Mouse (Mus musculus): ENCODE results near the gene Prss37. TPM values are rescaled to one million over a fixed set of nuclear protein-coding genes. Genes with fewer than 3 reads are reported as not detected.

The Prss37 gene
- not detected for total RNA-seq (2022)

DNA sequence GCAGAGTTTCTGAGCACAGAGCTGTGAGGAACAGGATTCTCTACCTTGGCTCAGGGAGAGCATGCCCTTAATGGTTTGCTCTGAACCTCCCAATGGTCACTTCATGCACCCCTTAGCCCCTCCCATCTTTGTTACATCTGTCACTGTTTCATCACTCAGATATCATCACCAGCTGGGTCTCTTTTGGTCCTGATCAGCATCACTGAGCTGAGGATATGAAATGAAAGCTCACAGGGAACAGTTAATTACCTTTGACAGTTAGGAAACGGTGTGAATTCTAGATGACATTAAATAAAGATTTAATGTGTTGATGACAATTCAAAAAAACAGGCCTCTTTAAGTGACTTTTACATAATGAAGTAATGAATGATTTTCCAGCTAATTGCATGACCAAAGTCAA is at the start of gene Prss37:
Prss37 (minus strand) TSS at position 101 of the 400 bp plus-strand sequence.
- no peak for DNase-seq (ENCODE audit: low spot score in 2 of 2)

DNA sequence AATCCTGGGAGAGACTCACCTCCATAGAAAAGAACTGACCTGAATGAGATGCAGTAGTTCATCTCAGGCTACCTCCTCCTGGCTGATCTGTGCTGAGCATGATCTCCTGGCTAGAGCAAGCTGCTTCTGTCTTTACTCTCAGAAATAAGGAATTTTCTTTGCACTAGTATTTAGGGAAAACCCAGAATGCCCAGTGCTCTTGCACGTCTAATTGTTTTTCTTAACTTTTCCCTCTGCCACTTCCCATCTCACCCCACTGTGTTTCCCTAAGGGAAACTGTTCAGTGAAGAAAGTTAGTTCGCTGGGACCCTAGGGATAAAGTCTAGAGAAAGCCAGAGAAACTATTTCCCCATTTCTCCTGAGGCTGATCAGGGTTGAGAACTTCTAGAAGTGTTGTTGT is 35.6 kb upstream of the Prss37 start, which contains the start of gene Olfr461:
Olfr461 (minus strand) TSS at position 101 of the 400 bp plus-strand sequence.
- DNase-seq (ENCODE audit: low spot score in 2 of 2): no peak

DNA sequence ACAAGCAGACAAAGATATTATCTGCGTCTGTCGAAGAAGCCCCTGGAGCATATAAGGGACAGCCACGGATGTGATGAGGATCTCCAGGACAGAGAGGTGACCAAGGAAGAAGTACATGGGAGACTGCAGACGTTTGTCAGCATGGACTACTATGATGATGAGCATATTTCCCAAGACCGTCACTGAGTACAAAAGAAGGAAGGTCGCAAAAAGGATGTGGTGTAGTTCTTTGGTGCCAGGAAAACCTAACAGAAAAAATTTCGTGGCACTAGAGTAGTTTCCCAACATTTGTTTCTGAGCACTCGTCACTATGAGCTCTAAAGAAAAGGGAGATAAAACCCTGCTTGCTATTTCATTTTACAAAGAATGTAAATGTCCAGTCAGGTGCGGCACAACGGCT is 25.4 kb upstream of the Prss37 start:
- DNase-seq (ENCODE audit: low spot score in 2 of 2): no peak

DNA sequence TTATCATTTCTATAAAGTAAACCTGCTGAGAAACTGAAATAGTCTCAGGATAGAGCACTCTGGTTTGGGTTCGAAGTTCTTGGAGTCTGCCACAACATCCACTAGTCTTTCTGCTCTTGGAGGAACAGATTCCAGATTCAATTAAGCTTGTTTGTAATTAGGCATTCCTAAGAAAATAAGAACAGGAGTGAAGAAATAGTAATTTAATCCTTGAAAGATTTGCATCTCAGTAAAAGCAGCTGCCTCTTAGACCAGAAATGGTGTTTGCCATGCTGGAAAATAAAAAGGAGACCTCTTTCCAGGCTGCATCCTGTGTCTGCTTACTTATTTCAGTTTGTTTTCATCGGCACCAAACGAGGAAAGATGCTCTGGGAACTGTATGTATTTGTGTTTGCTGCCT is 26.1 kb downstream of the Prss37 start, which contains the start of gene Tas2r108:
Tas2r108 (plus strand) TSS at position 301 of the 400 bp plus-strand sequence.
- DNase-seq (ENCODE audit: low spot score in 2 of 2): no peak

DNA sequence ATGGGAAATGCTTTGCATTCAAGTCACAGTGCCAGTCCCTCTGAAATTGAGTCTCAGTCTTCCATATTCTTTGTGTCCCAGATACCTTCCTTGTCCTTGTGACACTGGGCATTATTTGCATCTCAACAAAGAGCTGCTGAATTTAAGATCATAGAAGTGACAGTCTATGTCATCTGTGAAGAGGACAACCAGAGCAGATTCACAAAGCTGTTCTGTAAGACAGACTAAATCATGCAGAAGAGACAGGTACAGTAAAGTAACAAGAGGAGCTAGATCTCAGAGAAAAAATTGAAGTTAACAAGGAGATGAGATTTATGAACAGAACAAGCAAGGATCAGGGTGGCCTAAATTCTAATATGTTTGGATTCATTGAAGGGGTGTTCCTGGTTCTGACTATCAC is 28.4 kb downstream of the Prss37 start, which contains the start of gene Tas2r137:
Tas2r137 (plus strand) TSS at position 301 of the 400 bp plus-strand sequence.
- no peak for DNase-seq (ENCODE audit: low spot score in 2 of 2)

DNA sequence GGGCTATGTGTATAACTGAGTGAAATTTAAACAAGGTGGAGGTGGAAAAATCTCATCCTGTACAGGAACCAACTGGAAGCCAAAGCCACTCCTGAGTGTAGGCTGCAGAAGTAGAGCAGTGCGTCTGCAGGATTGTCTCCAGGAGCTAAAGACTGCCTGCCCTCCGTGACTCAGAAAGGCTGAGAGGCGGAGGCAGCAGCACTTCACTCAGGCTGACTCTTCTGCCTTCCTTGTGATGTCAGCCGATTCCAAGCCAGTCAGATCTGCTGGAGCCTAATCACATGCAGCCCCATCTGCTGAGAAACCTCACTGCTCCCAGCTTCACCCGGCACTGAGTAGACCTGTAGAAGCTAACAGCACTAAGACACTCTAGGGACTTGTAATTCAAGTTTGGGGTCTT is 37.0 kb downstream of the Prss37 start:
- DNase-seq (ENCODE audit: low spot score in 2 of 2): no peak

DNA sequence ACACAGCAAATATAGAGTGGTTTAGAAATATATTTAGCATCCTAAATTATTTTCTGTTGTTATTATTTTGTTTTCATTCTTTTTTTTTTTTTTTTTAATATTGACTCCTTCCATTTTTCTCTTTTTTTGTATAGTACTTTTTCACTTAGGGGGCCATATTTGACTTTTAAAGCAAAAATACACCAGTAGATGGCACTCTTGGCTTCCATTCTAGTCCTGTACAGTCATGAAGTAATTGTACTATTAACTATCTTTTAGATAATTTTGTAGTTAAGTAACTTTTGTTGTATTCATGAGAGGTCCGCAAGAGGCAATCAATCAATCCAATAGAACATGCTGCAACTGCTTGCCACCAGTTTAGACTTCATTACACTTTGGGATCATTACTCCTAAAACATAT is 39.6 kb downstream of the Prss37 start:
- DNase-seq (ENCODE audit: low spot score in 2 of 2): no peak

DNA sequence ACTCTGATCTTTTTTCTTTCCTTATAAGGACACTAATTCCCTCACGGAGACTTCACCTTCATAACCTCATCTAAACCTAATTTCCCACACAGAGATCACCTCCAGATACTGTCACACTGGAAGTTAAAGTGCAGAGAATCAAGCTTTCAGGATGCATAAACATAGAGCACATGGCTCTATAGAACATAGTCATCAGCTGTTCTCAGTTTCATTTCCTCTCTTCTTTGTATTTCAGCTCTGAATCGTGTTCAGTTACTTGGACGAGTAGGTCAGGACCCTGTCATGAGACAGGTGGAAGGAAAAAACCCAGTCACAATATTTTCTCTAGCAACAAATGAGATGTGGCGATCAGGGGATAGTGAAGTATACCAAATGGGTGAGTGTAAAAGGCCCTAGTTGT is 43.2 kb downstream of the Prss37 start:
- DNase-seq (ENCODE audit: low spot score in 2 of 2): no peak

DNA sequence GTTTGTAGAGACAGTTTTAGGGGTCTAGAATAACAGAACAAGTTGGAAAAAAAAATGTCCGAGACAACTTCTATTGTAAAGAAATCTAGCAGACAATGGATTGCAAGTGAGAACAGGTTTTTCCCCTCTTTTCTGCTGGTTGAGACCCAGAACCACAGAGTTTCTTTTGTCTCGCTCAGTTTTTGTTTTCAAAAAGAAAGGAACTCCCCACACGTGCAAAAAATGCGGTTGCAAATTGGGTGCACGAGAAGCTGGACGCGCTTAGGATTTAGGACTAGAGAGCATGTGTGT is 47.6 kb downstream of the Prss37 start:
- DNase-seq (ENCODE audit: low spot score in 2 of 2): no peak

DNA sequence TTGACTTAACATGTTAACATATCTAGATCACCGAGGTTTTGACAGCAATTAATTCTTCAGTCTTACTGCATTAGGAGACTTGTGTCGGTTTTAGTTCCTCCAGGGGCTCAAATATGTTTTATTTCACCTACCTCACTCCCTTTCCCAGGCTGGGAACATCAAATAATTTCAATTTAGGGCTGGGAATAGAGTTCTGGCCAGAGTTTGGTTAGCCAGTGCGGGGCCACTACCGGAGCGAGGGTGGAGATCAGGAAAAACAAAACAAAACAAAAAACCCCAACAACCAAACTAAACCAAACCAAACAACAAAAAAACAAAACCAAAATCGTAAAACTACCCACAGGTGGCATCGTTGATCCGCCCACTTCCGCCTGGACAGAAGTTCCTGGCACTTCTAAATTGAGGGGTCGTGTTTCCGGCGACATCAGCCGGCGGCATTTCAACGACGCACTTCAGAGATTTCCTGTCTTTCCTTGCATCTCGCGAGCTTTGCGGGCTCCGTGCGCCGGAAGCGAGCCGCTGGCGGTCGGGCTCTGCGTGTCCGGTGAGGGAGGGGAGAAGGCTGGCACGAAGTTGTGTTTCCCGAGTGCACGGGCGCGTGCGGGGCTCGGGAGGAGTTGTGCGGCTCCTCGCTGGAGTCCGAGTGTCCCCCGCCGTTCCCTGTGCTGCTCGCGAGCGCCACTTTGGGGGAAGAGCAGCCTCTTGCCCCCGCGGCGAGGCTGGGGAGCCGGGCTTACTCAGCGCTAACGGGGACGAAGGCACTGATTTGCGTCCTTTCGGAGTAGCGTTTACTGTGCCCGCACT is 48.2 kb downstream of the Prss37 start, which contains the start of gene Ssbp1:
Ssbp1 (plus strand) TSS at position 437 of the 804 bp plus-strand sequence.
- DNase-seq (ENCODE audit: low spot score in 2 of 2): peak; percentile 77 to 86

DNA sequence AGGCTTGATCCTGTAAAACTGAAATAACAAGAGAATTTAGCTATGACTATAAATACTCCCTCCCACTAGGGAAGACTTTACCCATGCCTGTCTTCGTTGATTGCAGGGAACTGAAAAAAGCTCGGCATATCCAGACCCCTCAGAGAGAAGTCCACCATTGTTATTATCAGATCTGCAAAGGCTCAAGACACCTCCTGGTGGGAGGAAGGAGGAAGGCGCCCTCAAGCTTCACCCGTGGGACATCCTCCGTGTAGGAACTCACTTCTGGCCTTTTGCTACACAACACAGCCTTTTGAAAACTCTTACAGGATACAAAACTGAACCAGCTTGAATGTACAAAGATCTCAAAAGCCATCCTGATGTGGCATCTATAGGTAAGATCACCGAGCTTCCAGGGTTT is 53.6 kb downstream of the Prss37 start:
- DNase-seq (ENCODE audit: low spot score in 2 of 2): no peak

Other genes starting within 250 kb of the Prss37 start
- gene Agk, start 194.3 kb downstream of the Prss37 start, total RNA-seq (2022): 1 to 10 TPM; 4.1 to 6.9 (median 5.8) TPM
- gene E330009J07Rik, start 83.4 kb downstream of the Prss37 start, total RNA-seq (2022): 1 to 10 TPM in 1 of 4 experiments, under 1 TPM in 3; 0.60 to 1.1 (median 0.86) TPM
- gene Wee2, start 80.4 kb downstream of the Prss37 start, total RNA-seq (2022): not detected
- gene Ssbp1, start 48.2 kb downstream of the Prss37 start, total RNA-seq (2022): 10 to 100 TPM; 19.7 to 23.9 (median 21.7) TPM
- not detected for gene Tas2r137, start 28.3 kb downstream of the Prss37 start, total RNA-seq (2022)
- not detected for gene Tas2r108, start 26.0 kb downstream of the Prss37 start, total RNA-seq (2022)
- not detected for gene Olfr461, start 35.5 kb upstream of the Prss37 start, total RNA-seq (2022)
- not detected for gene Olfr460, start 50.0 kb upstream of the Prss37 start, total RNA-seq (2022)
- under 1 TPM in 2 of 4 experiments, not detected in 2; 0.11 to 0.47 TPM for gene Clec5a, start 66.3 kb upstream of the Prss37 start, total RNA-seq (2022)
- gene Tas2r138, start 93.8 kb upstream of the Prss37 start, total RNA-seq (2022): not detected
- under 1 TPM; 0.07 to 0.43 (median 0.18) TPM for gene Mgam, start 109.3 kb upstream of the Prss37 start, total RNA-seq (2022)

Data from gastrocnemius, adult 8-10 months (tissue).